Mouse (Mus musculus): ENCODE results near the gene Rsph9.

The Rsph9 gene

GRCm38 (mm10) chr17:46143578-46144423, at the start of gene Rsph9:
Gene Rsph9 (minus strand): TSS chr17:46144216.
- DNase-seq (ENCODE audit: low read depth in 1 of 2, low spot score in 2 of 2) = peak; percentile 33 to 65

DNA sequence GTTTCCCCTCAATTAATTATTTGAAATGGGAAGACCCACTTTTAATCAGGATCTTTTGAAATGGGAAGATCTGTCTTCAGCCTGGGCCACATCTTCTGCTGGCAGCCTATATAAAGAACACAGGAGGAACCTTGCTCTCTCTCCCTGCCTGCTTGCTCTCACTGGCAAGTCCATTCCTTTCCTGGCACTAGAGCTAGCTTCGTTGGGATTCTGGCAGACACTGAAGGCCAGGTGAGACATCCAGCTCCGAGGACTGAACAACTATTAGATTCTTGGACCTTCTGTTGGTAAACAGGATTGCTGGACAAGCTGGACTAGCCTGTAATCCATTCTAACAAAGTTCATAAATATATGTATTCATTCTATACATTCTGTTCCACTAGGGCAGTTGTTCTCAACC, 44.8 kb upstream of the Rsph9 start:
- DNase-seq (ENCODE audit: low read depth in 1 of 2, low spot score in 2 of 2) = no peak

DNA sequence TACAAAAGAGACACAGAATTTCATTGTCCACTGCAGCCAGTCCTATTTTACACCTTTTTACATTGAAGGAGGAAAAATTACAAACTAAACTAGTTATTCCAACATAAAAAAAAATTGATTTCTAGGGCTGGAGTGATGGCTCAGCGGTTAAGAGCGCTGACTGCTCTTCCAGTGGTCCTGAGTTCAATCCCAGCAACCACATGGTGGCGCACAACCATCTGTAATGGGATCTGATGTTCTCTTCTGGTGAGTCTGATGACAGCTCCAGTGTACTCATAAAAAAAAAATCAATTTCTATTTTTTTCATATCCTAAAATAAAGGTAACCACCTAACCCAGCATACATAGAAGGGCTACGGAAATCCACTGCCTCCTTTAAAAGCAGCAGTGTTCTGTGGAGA, 38.3 kb upstream of the Rsph9 start:
- no peak for DNase-seq (ENCODE audit: low read depth in 1 of 2, low spot score in 2 of 2)

- no peak for DNase-seq (ENCODE audit: low read depth in 1 of 2, low spot score in 2 of 2)
These were observed 26.5 kb upstream of the Rsph9 start for GRCm38 (mm10) chr17:46170538-46170937.

- no peak for DNase-seq (ENCODE audit: low read depth in 1 of 2, low spot score in 2 of 2)
These were observed 24.8 kb upstream of the Rsph9 start for GRCm38 (mm10) chr17:46168768-46169167.

DNA sequence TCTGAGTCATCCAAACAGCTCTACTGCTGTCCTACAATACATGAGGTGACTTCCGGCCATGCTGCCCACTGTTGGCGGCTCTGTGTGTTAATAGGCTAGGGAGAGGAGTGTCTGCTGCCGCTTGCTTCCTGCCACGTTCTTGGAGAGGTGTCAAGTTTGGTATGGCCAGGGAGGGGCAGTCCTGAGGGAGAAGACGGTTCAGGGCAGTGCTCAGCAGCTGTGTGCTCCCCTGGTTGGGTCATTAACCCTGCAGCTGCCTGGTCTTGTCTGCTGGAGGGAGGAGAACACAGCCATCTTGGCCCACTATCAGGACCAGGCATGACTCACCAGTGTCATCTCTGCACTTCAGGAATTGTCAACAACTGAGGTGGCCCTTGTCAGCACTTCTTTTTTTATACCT, 24.3 kb upstream of the Rsph9 start:
- DNase-seq (ENCODE audit: low read depth in 1 of 2, low spot score in 2 of 2) = no peak

- no peak for DNase-seq (ENCODE audit: low read depth in 1 of 2, low spot score in 2 of 2)
These were observed 23.0 kb upstream of the Rsph9 start for GRCm38 (mm10) chr17:46167014-46167413.

DNA sequence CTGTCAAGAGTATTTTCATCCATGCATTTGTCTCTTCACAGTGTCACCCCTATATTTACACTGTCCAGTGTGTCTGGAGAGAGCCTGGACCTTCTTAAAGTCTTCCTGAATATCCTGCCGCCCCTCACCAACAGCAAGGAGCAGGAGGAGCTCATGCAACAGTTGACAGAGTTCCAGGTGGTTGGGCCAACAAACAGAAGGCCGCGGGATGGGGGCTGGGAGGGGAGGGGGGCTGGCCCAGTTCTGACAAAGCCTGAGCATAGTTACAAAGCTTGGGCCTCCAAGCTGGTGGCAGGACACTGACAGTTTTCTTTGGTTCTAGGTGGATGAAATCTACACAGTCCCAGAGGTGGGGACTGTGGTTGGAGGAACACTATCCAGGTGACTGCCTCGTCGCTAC, 22.3 kb upstream of the Rsph9 start:
- DNase-seq (ENCODE audit: low read depth in 1 of 2, low spot score in 2 of 2) = no peak

DNA sequence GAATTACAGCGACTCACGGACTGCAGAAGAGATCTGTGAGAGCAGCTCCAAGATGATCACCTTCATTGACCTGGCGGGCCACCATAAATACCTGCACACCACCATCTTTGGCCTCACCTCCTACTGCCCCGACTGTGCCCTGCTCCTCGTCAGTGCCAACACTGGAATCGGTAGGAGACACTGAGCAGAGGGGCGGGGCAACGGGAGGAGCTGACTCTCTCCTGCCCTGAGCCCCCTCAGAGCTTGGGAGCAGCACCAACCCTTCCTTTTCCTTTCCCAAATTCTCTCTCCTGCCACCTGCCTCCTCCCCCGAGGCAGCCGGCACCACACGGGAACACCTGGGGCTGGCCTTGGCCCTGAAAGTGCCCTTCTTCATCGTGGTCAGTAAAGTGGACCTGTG, 21.4 kb upstream of the Rsph9 start:
- DNase-seq (ENCODE audit: low read depth in 1 of 2, low spot score in 2 of 2) = no peak

DNA sequence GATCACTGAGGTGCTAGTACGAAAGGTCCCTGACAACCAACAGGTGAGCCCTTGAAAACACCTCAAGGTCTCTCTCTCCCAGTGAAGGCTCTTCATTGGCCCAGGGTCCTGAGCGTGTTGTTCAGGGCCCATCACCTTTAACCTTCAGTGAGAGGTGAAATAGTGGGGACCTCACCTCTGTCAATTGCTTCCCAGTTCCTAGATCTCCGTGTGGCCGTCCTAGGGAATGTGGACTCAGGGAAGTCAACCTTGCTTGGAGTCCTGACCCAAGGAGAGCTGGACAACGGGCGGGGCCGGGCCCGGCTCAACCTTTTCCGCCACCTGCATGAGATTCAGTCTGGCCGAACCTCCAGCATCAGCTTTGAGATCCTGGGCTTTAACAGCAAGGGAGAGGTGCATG, 20.8 kb upstream of the Rsph9 start:
- DNase-seq (ENCODE audit: low read depth in 1 of 2, low spot score in 2 of 2) = no peak

DNA sequence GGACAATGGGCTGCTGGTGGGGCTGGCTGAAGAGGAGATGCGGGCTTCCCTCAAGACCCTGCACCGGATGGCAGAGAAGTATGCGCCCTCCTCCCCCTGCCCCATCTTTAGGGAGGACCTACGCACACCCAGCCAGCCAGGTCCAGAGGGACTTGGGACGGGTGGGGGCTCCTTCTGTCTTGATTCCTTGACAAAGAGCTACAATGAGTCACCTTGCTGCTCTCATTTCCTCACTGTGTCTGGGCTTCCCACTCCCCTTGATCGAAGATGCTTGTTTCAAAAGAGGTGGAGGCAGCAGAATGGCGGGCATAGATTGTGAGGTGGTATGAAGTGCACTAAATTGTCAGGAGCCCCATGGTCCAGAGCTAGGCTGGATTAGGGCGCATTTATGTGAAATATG, 20.3 kb upstream of the Rsph9 start:
- DNase-seq (ENCODE audit: low read depth in 1 of 2, low spot score in 2 of 2) = no peak

GRCm38 (mm10) chr17:46162951-46163421, 19.0 kb upstream of the Rsph9 start:
- peak in 1 of 2 experiments; percentile 49 for DNase-seq (ENCODE audit: low read depth in 1 of 2, low spot score in 2 of 2)

GRCm38 (mm10) chr17:46162551-46162950, 18.5 kb upstream of the Rsph9 start:
- no peak for DNase-seq (ENCODE audit: low read depth in 1 of 2, low spot score in 2 of 2)

DNA sequence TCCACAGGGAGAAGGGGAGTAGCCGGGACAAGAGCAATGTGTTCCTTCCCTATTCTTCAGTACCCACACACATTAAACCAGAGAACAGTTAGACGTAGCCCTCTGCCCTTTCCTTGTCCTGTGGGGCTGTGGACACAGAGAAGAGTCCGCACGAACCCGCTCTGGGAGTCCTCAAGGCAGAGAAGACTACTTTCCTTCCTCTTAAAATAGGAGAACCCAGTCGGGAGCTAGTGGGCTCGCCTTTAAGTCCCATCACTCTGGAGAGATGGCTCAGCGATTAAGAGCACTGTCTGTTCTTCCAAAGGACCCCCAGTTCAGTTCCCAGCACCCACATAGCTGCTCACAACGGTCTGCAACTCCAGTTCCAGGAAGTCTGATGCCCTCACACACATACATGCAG, 17.7 kb upstream of the Rsph9 start:
- DNase-seq (ENCODE audit: low read depth in 1 of 2, low spot score in 2 of 2) = no peak

DNA sequence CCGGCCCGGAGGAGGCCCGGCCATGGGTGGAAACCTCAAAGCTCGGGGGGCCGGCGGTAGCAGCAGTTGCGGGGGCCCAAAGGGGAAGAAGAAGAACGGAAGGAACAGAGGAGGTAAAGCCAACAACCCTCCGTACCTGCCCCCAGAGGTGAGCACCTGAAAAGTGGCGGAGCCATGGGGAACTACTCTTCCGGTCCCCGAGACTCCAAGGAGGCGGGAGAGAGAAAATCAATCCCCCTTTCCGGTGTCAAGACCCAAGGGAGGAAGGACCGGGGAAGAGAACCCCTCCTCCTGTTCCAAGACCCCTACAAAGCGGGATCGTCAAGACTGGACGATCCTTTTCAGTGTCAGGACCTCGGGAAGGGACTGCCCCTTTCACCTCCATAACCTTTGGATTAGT, 17.2 kb upstream of the Rsph9 start:
- no peak for DNase-seq (ENCODE audit: low read depth in 1 of 2, low spot score in 2 of 2)

GRCm38 (mm10) chr17:46160686-46161085, 16.7 kb upstream of the Rsph9 start, which contains the start of gene Gtpbp2:
Gene Gtpbp2 (plus strand): TSS chr17:46161032.
- peak; percentile 89 to 90 for DNase-seq (ENCODE audit: low read depth in 1 of 2, low spot score in 2 of 2)

DNA sequence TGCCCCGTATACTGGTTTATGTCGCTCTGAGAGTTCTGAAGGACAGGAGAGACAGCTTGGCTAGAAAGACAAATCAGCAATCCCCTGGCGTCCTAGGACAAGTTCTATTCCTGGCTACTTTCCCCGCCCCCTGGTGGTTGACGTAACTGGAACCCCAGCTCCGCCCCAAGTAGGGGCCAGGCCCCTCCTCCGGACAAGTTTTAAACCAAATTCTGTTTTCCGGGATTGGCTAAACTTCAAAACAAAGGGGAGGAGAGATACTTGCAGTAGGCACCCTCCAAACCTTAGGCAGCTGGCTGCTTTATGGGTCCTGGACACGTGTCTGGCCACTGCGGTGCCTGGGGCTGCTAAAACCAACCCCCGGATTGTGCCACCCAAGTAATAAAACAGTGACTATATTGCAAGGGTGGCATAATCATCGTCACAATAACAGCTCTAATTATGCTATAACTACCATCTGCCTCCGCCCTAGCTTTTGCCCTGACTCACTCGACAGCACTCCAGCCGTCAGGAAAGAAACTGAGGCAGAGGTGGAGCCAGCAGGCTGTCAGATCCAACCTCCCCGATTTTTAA, 16.2 kb upstream of the Rsph9 start:
- DNase-seq (ENCODE audit: low read depth in 1 of 2, low spot score in 2 of 2) = peak; percentile 83 to 88

DNA sequence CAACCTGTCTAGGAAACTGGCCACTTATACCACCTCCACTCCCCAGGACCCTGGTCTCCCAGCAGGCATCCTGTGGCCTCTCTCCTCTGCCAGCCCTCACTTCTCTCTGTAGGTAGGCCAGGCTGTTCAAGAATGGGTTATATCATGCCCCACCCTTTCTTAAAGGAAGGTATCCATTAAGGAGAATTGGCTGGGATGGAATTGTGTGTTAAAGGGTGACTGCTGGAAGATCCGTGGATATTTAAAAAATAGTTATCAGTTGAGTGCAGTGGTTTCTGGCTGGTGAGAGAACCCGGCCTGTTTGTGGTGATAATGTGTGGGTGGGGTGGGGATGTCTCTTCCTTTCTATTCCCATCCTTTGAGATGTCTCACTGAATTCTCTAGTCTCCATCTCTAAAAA, 15.2 kb upstream of the Rsph9 start:
- no peak for DNase-seq (ENCODE audit: low read depth in 1 of 2, low spot score in 2 of 2)

- no peak for DNase-seq (ENCODE audit: low read depth in 1 of 2, low spot score in 2 of 2)
These were observed 13.1 kb upstream of the Rsph9 start for GRCm38 (mm10) chr17:46157131-46157530.

- no peak for DNase-seq (ENCODE audit: low read depth in 1 of 2, low spot score in 2 of 2)
These were observed 12.7 kb upstream of the Rsph9 start for GRCm38 (mm10) chr17:46156680-46157079.

DNA sequence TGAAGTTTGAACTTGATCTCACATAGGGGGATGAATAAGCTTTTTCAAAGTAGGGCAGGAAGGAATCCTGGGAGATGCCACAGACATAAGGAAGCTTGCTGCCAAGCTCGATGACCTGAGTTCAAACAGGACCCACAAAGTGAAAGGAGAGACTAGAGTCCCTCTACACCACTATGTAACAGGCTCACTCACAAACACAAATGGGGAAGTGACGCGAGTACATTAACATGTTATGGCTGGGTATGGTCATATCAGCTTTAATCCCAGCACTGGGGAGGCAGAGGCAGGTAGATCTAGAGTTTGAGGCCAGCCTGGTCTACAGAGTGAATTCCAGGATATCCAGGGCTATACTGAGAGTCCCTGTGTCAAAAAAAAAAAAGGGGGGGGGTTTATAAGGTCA, 10.3 kb upstream of the Rsph9 start:
- no peak for DNase-seq (ENCODE audit: low read depth in 1 of 2, low spot score in 2 of 2)

All from monocyte, adult 2 months (primary cell).